Mouse (Mus musculus) kidney, adult 8-10 months (tissue): ENCODE results near the gene Cntnap2.

ENCODE experiments used
- DNase-seq, 2 experiments: peaks; one replicate each; pipeline ENCODE4 v3.0.0; 2022

Cntnap2 gene

GRCm38 (mm10) chr6:45345396-45345795, 286.2 kb downstream of the Cntnap2 start:
- DNase-seq, result no peak

- no peak for DNase-seq
Measured at GRCm38 (mm10) chr6:45345953-45346352, 286.8 kb downstream of the Cntnap2 start.

- DNase-seq, result no peak
Measured at GRCm38 (mm10) chr6:45366442-45366841, 307.3 kb downstream of the Cntnap2 start.

- DNase-seq, result no peak
Measured at GRCm38 (mm10) chr6:45381126-45381525, 322.0 kb downstream of the Cntnap2 start.

- no peak for DNase-seq
Measured at GRCm38 (mm10) chr6:45389034-45389433, 329.9 kb downstream of the Cntnap2 start.

GRCm38 (mm10) chr6:45413629-45414028, 354.5 kb downstream of the Cntnap2 start:
- DNase-seq, result no peak

GRCm38 (mm10) chr6:45455424-45455823, 396.3 kb downstream of the Cntnap2 start:
- no peak for DNase-seq

GRCm38 (mm10) chr6:45518221-45518620, 459.1 kb downstream of the Cntnap2 start:
- DNase-seq, result no peak

- no peak for DNase-seq
Measured at GRCm38 (mm10) chr6:45536999-45537398, 477.8 kb downstream of the Cntnap2 start.

- no peak for DNase-seq
Measured at GRCm38 (mm10) chr6:45544319-45544875, 485.2 kb downstream of the Cntnap2 start.

- no peak for DNase-seq
Measured at GRCm38 (mm10) chr6:45559724-45560123, 500.6 kb downstream of the Cntnap2 start.

GRCm38 (mm10) chr6:45584467-45585094, 525.4 kb downstream of the Cntnap2 start:
- no peak for DNase-seq

GRCm38 (mm10) chr6:45589084-45589483, 529.9 kb downstream of the Cntnap2 start:
- no peak for DNase-seq

GRCm38 (mm10) chr6:45647017-45647416, 587.9 kb downstream of the Cntnap2 start:
- no peak for DNase-seq

- no peak for DNase-seq
Measured at GRCm38 (mm10) chr6:45648419-45648818, 589.3 kb downstream of the Cntnap2 start.

- no peak for DNase-seq
Measured at GRCm38 (mm10) chr6:45700287-45700686, 641.1 kb downstream of the Cntnap2 start.

- DNase-seq, result no peak
Measured at GRCm38 (mm10) chr6:45791612-45792011, 732.5 kb downstream of the Cntnap2 start.

- DNase-seq, result no peak
Measured at GRCm38 (mm10) chr6:45841626-45842341, 782.6 kb downstream of the Cntnap2 start.

GRCm38 (mm10) chr6:45843736-45844135, 784.6 kb downstream of the Cntnap2 start:
- DNase-seq, result no peak

- no peak for DNase-seq
Measured at GRCm38 (mm10) chr6:45871409-45871992, 812.3 kb downstream of the Cntnap2 start.

- DNase-seq, result no peak
Measured at GRCm38 (mm10) chr6:45885486-45885885, 826.3 kb downstream of the Cntnap2 start.

- DNase-seq, result no peak
Measured at GRCm38 (mm10) chr6:45887901-45888300, 828.7 kb downstream of the Cntnap2 start.

GRCm38 (mm10) chr6:45938263-45938662, 879.1 kb downstream of the Cntnap2 start:
- DNase-seq, result no peak

- no peak for DNase-seq
Measured at GRCm38 (mm10) chr6:45938775-45939174, 879.6 kb downstream of the Cntnap2 start.
